Mouse (Mus musculus) brain, embryonic 18.5 days (tissue): Measurements from ENCODE around the gene Ugt1a9.

ENCODE experiments used
- DNase-seq: peaks from one replicate; pipeline ENCODE4 v3.0.0-alpha.2; 2012; ENCODE audit warnings: low read depth, low spot score

Gene Ugt1a9

GRCm38 (mm10) chr1:88234646-88235045 lies 164.0 kb downstream of the Ugt1a9 start:
- DNase-seq = no peak

- DNase-seq = no peak
Observed at GRCm38 (mm10) chr1:88235046-88235893, 164.7 kb downstream of the Ugt1a9 start.

- DNase-seq = no peak
Observed at GRCm38 (mm10) chr1:88235894-88236415, 165.4 kb downstream of the Ugt1a9 start.

- DNase-seq = no peak
Observed at GRCm38 (mm10) chr1:88237311-88237710, 166.7 kb downstream of the Ugt1a9 start.

- no peak for DNase-seq
Observed at GRCm38 (mm10) chr1:88238771-88239170, 168.2 kb downstream of the Ugt1a9 start.

- DNase-seq = no peak
Observed at GRCm38 (mm10) chr1:88240072-88240471, 169.5 kb downstream of the Ugt1a9 start.

GRCm38 (mm10) chr1:88240579-88240978 lies 170.0 kb downstream of the Ugt1a9 start:
- no peak for DNase-seq

- DNase-seq = no peak
Observed at GRCm38 (mm10) chr1:88243861-88244260, 173.3 kb downstream of the Ugt1a9 start.

- DNase-seq = no peak
Observed at GRCm38 (mm10) chr1:88245881-88246280, 175.3 kb downstream of the Ugt1a9 start.

- DNase-seq = no peak
Observed at GRCm38 (mm10) chr1:88246386-88246785, 175.8 kb downstream of the Ugt1a9 start.

GRCm38 (mm10) chr1:88247660-88248059 lies 177.1 kb downstream of the Ugt1a9 start:
- no peak for DNase-seq

GRCm38 (mm10) chr1:88248658-88249057 lies 178.1 kb downstream of the Ugt1a9 start:
- no peak for DNase-seq

- DNase-seq = no peak
Observed at GRCm38 (mm10) chr1:88249596-88249995, 179.0 kb downstream of the Ugt1a9 start.

- DNase-seq = no peak
Observed at GRCm38 (mm10) chr1:88250023-88250422, 179.4 kb downstream of the Ugt1a9 start.

GRCm38 (mm10) chr1:88253106-88253505 lies 182.5 kb downstream of the Ugt1a9 start:
- no peak for DNase-seq

- DNase-seq = no peak
Observed at GRCm38 (mm10) chr1:88253540-88253939, 182.9 kb downstream of the Ugt1a9 start.

- no peak for DNase-seq
Observed at GRCm38 (mm10) chr1:88254793-88255465, 184.3 kb downstream of the Ugt1a9 start.

- no peak for DNase-seq
Observed at GRCm38 (mm10) chr1:88255466-88255857, 184.9 kb downstream of the Ugt1a9 start.

GRCm38 (mm10) chr1:88255989-88256754 lies 185.6 kb downstream of the Ugt1a9 start:
- no peak for DNase-seq

GRCm38 (mm10) chr1:88256886-88257663 lies 186.5 kb downstream of the Ugt1a9 start:
- DNase-seq = no peak

GRCm38 (mm10) chr1:88257681-88258080 lies 187.1 kb downstream of the Ugt1a9 start:
- DNase-seq = no peak
